Mouse (Mus musculus): ENCODE results near the gene Calhm2. TPM values are rescaled to one million over a fixed set of nuclear protein-coding genes. Genes with fewer than 3 reads are reported as not detected.

The Calhm2 gene
- polyA plus RNA-seq, 1 experiment from 2014 or later = 2.6 TPM

DNA sequence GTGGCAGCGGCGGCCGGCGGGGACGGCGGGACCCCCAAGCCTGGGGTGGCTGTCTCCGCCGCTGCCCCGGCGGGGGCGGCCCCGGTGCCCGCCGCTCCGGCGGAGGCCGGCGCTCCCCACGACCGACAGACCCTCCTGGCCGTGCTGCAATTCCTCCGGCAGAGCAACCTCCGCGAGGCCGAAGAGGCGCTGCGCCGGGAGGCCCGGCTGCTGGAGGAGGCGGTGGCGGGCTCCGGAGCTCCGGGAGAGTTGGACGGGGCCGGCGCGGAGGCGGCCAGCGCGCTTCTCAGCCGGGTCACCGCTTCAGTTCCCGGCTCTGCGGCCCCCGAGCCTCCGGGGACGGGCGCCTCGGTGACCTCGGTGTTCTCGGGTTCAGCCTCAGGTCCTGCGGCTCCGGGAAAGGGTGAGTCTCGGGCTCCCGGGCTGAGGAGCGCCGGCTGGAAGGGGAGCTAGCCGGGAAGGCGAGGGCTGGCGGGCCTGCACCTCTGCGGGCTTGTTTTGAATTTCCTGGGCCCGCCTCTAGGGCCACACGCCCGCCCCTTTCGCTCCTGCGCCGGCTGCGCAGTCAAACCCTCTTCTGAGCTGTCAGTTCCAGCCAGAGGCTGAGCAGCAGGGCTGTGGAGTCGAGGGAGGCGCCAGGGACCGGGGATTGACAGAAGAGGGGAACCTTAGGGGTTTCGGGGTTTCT, 70.0 kb downstream of the Calhm2 start:
- Histone ChIP-seq H3K4me2 (ENCODE audit: low read depth, low read length) (peak overlapping the region; percentile 83), H3K27ac (ENCODE audit: low read depth) (peak overlapping the region; percentile 88), H3K27me3 (ENCODE audit: insufficient read depth, low read length) (no peaks in the 10 kb centered on the region), H3K9me3 (ENCODE audit: low read length) (no peaks in the 10 kb centered on the region), H3K9ac (replicated peaks) (peak overlapping the region; percentile 93), H3K4me1 (ENCODE audit: insufficient read depth) (peaks cover 9% of the 10 kb centered on the region), H3K36me3 (replicated peaks; ENCODE audit: insufficient read depth, low read length) (peaks cover 23% of the 10 kb centered on the region), H3K4me3 (ENCODE audit: low read depth, low read length) (peak overlapping the region; percentile 92)
- peak; percentile 42 for TF ChIP-seq CTCF (IDR thresholded peaks at IDR 0.05; ENCODE audit: low read depth)
- no peak for TF ChIP-seq EP300 (IDR thresholded peaks at IDR 0.05; ENCODE audit: low read depth)
- DNase-seq (peak; percentile 91), ATAC-seq (peak; percentile 93)
- WGBS (ENCODE audit: insufficient replicate concordance) = under 1% methylated on average over 30 of the region's 72 CpGs

DNA sequence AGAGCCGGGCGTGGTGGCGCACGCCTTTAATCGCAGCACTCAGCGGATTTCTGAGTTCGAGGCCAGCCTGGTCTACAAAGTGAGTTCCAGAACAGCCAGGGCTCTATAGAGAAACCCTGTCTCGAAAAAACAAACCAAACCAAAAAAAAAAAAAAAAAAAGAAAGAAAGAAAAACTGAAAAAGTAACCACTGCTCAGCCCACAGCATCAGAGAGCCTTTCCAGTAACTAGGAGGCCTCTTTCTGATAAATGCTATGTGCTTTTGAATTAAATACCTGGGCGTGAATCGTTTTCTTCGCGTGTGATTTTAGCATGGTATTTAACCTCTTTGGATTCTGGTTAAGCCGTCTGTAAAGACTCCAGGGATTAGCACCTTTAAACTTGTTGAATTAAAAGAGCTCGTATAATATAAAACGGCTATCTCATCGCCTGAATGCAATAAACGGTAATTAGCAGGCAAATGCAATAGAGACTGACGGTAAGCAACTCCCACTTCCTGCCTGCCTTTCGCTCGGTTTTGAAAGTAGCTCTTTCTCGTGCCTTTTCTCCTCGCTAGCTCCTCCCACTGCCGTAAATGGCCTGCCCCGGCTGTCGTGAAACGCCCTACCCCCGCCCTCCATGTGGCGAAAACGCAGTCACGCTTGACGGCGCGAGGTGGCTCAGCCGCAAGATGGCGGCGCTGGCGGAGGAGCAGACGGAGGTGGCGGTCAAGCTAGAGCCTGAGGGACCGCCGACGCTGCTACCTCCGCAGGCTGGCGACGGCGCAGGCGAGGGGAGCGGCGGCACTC, 70.8 kb downstream of the Calhm2 start, which contains the start of gene Taf5:
Gene Taf5 (plus strand): TSS at position 651 of the 787 bp plus-strand sequence.
- Histone ChIP-seq H3K9me3 (ENCODE audit: low read length) (no peaks in the 10 kb centered on the region), H3K27me3 (ENCODE audit: insufficient read depth, low read length) (no peaks in the 10 kb centered on the region), H3K27ac (ENCODE audit: low read depth) (peak within 1 kb of the TSS; percentile 88), H3K4me1 (ENCODE audit: insufficient read depth) (peaks cover 9% of the 10 kb centered on the region), H3K4me3 (ENCODE audit: low read depth, low read length) (peak within 1 kb of the TSS; percentile 92), H3K4me2 (ENCODE audit: low read depth, low read length) (peak within 1 kb of the TSS; percentile 83), H3K9ac (replicated peaks) (peak within 1 kb of the TSS; percentile 93), H3K36me3 (replicated peaks; ENCODE audit: insufficient read depth, low read length) (peaks cover 15% of the 10 kb centered on the region)
- 10% methylated on average over 46 of the region's 49 CpGs for WGBS (ENCODE audit: insufficient replicate concordance)
- peak; percentile 28 for TF ChIP-seq CTCF (IDR thresholded peaks at IDR 0.05; ENCODE audit: low read depth)
- no peak for TF ChIP-seq EP300 (IDR thresholded peaks at IDR 0.05; ENCODE audit: low read depth)
- DNase-seq = peak; percentile 98
- peak; percentile 77 for ATAC-seq

DNA sequence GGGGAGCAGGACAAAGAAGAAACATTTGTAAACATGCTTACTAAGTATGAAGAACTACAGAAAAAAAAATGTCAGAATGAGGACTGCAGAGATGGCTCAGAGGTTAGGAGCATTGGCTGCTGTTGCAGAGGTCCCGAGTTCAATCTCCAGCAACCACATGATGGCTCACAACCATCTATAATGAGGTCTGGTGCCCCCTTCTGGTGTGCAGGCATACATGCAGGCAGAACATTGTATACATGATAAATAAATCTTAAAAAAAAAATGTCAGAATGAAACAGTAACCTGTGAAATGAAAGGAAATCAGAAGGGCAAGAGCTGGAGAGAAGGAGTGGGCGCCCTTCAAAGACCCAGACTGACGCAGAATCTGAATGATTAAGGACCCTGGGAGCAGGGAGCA, 72.2 kb downstream of the Calhm2 start:
- no peaks in the 10 kb centered on the region for H3K27me3 ChIP-seq (ENCODE audit: insufficient read depth, low read length)
- no peak overlapping the region for H3K9ac ChIP-seq (replicated peaks)
- 85% methylated on average over 3 of the region's 3 CpGs for WGBS (ENCODE audit: insufficient replicate concordance)
- H3K9me3 ChIP-seq (ENCODE audit: low read length) = no peaks in the 10 kb centered on the region
- no peak overlapping the region for H3K27ac ChIP-seq (ENCODE audit: low read depth)
- no peak overlapping the region for H3K4me3 ChIP-seq (ENCODE audit: low read depth, low read length)
- DNase-seq (no peak), ATAC-seq (no peak)
- peaks cover 3% of the 10 kb centered on the region for H3K36me3 ChIP-seq (replicated peaks; ENCODE audit: insufficient read depth, low read length)
- TF ChIP-seq EP300 (IDR thresholded peaks at IDR 0.05; ENCODE audit: low read depth) = no peak
- peak; percentile 36 for TF ChIP-seq CTCF (IDR thresholded peaks at IDR 0.05; ENCODE audit: low read depth)
- no peak overlapping the region for H3K4me2 ChIP-seq (ENCODE audit: low read depth, low read length)
- peaks cover 9% of the 10 kb centered on the region for H3K4me1 ChIP-seq (ENCODE audit: insufficient read depth)

GRCm38 (mm10) chr19:47057684-47058083, 80.4 kb downstream of the Calhm2 start:
- Histone ChIP-seq H3K27me3 (ENCODE audit: insufficient read depth, low read length) (no peaks in the 10 kb centered on the region), H3K9me3 (ENCODE audit: low read length) (no peaks in the 10 kb centered on the region), H3K4me2 (ENCODE audit: low read depth, low read length) (no peak overlapping the region), H3K27ac (ENCODE audit: low read depth) (no peak overlapping the region), H3K4me3 (ENCODE audit: low read depth, low read length) (no peak overlapping the region), H3K4me1 (ENCODE audit: insufficient read depth) (no peaks in the 10 kb centered on the region; the same call in 1 of the 2 replicates), H3K36me3 (replicated peaks; ENCODE audit: insufficient read depth, low read length) (no peaks in the 10 kb centered on the region), H3K9ac (replicated peaks) (no peak overlapping the region)
- ATAC-seq (no peak), DNase-seq (no peak)
- 52% methylated on average over 1 of the region's 1 CpGs for WGBS (ENCODE audit: insufficient replicate concordance)
- TF ChIP-seq CTCF (IDR thresholded peaks at IDR 0.05; ENCODE audit: low read depth) (no peak), EP300 (IDR thresholded peaks at IDR 0.05; ENCODE audit: low read depth) (no peak)

Other genes starting within 250 kb of the Calhm2 start
- not detected in 2 replicates for gene Ina, start 123.6 kb downstream of the Calhm2 start, polyA plus RNA-seq (2015; fragmentation: Nextera tagmentation; extraction: Ambion mirVana)
- gene Nt5c2, start 123.1 kb downstream of the Calhm2 start, polyA plus RNA-seq (2015; fragmentation: Nextera tagmentation; extraction: Ambion mirVana) = 30.2 and 36.1 TPM in 2 replicates
- gene Pcgf6, start 87.4 kb downstream of the Calhm2 start, polyA plus RNA-seq (2015; fragmentation: Nextera tagmentation; extraction: Ambion mirVana) = 7.7 and 8.0 TPM in 2 replicates
- gene Taf5, start 70.5 kb downstream of the Calhm2 start, polyA plus RNA-seq (2015; fragmentation: Nextera tagmentation; extraction: Ambion mirVana) = 2.1 and 2.3 TPM in 2 replicates
- gene Usmg5, start 47.6 kb downstream of the Calhm2 start, polyA plus RNA-seq (2015; fragmentation: Nextera tagmentation; extraction: Ambion mirVana) = 1,395 and 1,426 TPM in 2 replicates
- 3.0 and 3.3 TPM in 2 replicates for gene Pdcd11, start 47.5 kb downstream of the Calhm2 start, polyA plus RNA-seq (2015; fragmentation: Nextera tagmentation; extraction: Ambion mirVana)
- not detected in 2 replicates for gene Calhm1, start 6.0 kb upstream of the Calhm2 start, polyA plus RNA-seq (2015; fragmentation: Nextera tagmentation; extraction: Ambion mirVana)
- not detected in 2 replicates for gene Calhm3, start 19.5 kb upstream of the Calhm2 start, polyA plus RNA-seq (2015; fragmentation: Nextera tagmentation; extraction: Ambion mirVana)
- gene Neurl1a, start 40.5 kb upstream of the Calhm2 start, polyA plus RNA-seq (2015; fragmentation: Nextera tagmentation; extraction: Ambion mirVana) = 0.76 and 0.89 TPM in 2 replicates

Measured in liver, postnatal 0 days (tissue).